Mouse (Mus musculus): ENCODE data around the gene Ythdc1.
"Not testable (repeated sequence)": the region's sequence is repeated elsewhere in the genome, so short reads cannot be mapped to it uniquely, and the experiment has no call there.

DNA sequence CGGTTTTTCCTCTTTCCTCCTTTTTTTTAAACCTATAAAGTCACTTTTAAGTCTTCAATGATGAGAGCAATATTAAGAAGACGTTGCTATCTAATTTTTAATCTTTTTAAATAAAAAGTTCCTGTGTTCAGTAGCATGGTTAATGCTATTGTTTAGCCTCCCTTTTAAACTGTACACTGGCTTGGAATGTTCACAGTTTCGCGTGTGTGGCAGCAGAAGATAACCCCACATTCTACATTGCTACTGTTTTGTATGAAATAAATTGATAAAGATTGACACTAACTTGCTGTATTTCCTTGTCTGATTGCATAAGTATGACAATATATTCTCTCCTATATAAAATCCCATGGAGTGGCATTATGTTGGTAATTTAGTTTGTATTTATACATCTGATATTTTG is 32.4 kb downstream of the Ythdc1 start:
- TF ChIP-seq CTCF (IDR thresholded peaks at IDR 0.05; ENCODE audit: control insufficient read depth, insufficient read depth, insufficient read length); MYOG (IDR thresholded peaks at IDR 0.05; ENCODE audit: control insufficient read depth, extremely low read depth, insufficient read length); FOSL1 (IDR thresholded peaks at IDR 0.05; ENCODE audit: insufficient read depth, low read length, poor library complexity, severe bottlenecking); USF1 (IDR thresholded peaks at IDR 0.05; ENCODE audit: low read depth): not testable (repeated sequence)
